Mouse (Mus musculus) splenic B cell, adult 2 months (primary cell): ENCODE measurements around the gene Phactr2.

Source experiments
- DNase-seq: peaks from one replicate; pipeline ENCODE4 v3.0.0-alpha.2; 2011; ENCODE audit warnings: low read depth, low spot score
- H3K27me3 ChIP-seq: 2 replicates; pipeline ENCODE4 v1.6.1; 2012; ENCODE audit warnings: mild to moderate bottlenecking, low read length, moderate library complexity, mixed read lengths; ENCODE audit not compliant: control insufficient read depth, poor library complexity, insufficient read depth, severe bottlenecking
- H3K36me3 ChIP-seq: 2 replicates; pipeline ENCODE4 v1.6.1; 2012; ENCODE audit warnings: mild to moderate bottlenecking, low read length, moderate library complexity, mixed read lengths; ENCODE audit not compliant: control insufficient read depth, poor library complexity, insufficient read depth, severe bottlenecking

The Phactr2 gene

GRCm38 (mm10) chr10:13336964-13337363 is 137.2 kb downstream of the Phactr2 start:
- DNase-seq = no peak
- Histone ChIP-seq H3K27me3 (no peaks in the 10 kb centered on the region), H3K36me3 (no peaks in the 10 kb centered on the region)

- no peak for DNase-seq
- Histone ChIP-seq H3K27me3 (no peaks in the 10 kb centered on the region), H3K36me3 (no peaks in the 10 kb centered on the region)
These were observed 138.4 kb downstream of the Phactr2 start for GRCm38 (mm10) chr10:13335814-13336213.

GRCm38 (mm10) chr10:13335347-13335746 is 138.9 kb downstream of the Phactr2 start:
- no peak for DNase-seq
- H3K27me3 ChIP-seq = no peaks in the 10 kb centered on the region
- no peaks in the 10 kb centered on the region for H3K36me3 ChIP-seq

- no peaks in the 10 kb centered on the region for H3K27me3 ChIP-seq
- no peak for DNase-seq
- H3K36me3 ChIP-seq = no peaks in the 10 kb centered on the region
These were observed 140.4 kb downstream of the Phactr2 start for GRCm38 (mm10) chr10:13333781-13334180.

- Histone ChIP-seq H3K36me3 (no peaks in the 10 kb centered on the region), H3K27me3 (no peaks in the 10 kb centered on the region)
- no peak for DNase-seq
These were observed 141.2 kb downstream of the Phactr2 start for GRCm38 (mm10) chr10:13332985-13333384.

- H3K36me3 ChIP-seq = no peaks in the 10 kb centered on the region
- no peaks in the 10 kb centered on the region for H3K27me3 ChIP-seq
- no peak for DNase-seq
These were observed 142.7 kb downstream of the Phactr2 start for GRCm38 (mm10) chr10:13331405-13332032.

- no peaks in the 10 kb centered on the region for H3K27me3 ChIP-seq
- DNase-seq = no peak
- H3K36me3 ChIP-seq = no peaks in the 10 kb centered on the region
These were observed 145.6 kb downstream of the Phactr2 start for GRCm38 (mm10) chr10:13328602-13329001.

- H3K36me3 ChIP-seq = no peaks in the 10 kb centered on the region
- no peak for DNase-seq
- no peaks in the 10 kb centered on the region for H3K27me3 ChIP-seq
These were observed 147.9 kb downstream of the Phactr2 start for GRCm38 (mm10) chr10:13326149-13326873.

GRCm38 (mm10) chr10:13323806-13324411 is 150.3 kb downstream of the Phactr2 start:
- no peaks in the 10 kb centered on the region for H3K36me3 ChIP-seq
- H3K27me3 ChIP-seq = no peaks in the 10 kb centered on the region
- no peak for DNase-seq

GRCm38 (mm10) chr10:13323139-13323805 is 150.9 kb downstream of the Phactr2 start:
- no peak for DNase-seq
- Histone ChIP-seq H3K27me3 (no peaks in the 10 kb centered on the region), H3K36me3 (no peaks in the 10 kb centered on the region)

GRCm38 (mm10) chr10:13314999-13315398 is 159.2 kb downstream of the Phactr2 start:
- no peak for DNase-seq
- Histone ChIP-seq H3K36me3 (no peaks in the 10 kb centered on the region), H3K27me3 (no peaks in the 10 kb centered on the region)

- Histone ChIP-seq H3K27me3 (no peaks in the 10 kb centered on the region), H3K36me3 (no peaks in the 10 kb centered on the region)
- no peak for DNase-seq
These were observed 161.6 kb downstream of the Phactr2 start for GRCm38 (mm10) chr10:13312576-13312975.

GRCm38 (mm10) chr10:13311612-13312011 is 162.6 kb downstream of the Phactr2 start:
- no peaks in the 10 kb centered on the region for H3K27me3 ChIP-seq
- no peak for DNase-seq
- no peaks in the 10 kb centered on the region for H3K36me3 ChIP-seq

- Histone ChIP-seq H3K27me3 (no peaks in the 10 kb centered on the region), H3K36me3 (no peaks in the 10 kb centered on the region)
- DNase-seq = no peak
These were observed 164.1 kb downstream of the Phactr2 start for GRCm38 (mm10) chr10:13310075-13310474.
